Mouse (Mus musculus): ENCODE data around the gene Mnx1. TPM values are rescaled to one million over a fixed set of nuclear protein-coding genes. Genes with fewer than 3 reads are reported as not detected.
"Not testable (repeated sequence)": the region's sequence is repeated elsewhere in the genome, so short reads cannot be mapped to it uniquely, and the experiment has no call there.

Gene Mnx1
- polyA plus RNA-seq, 1 experiment from 2014 or later: not detected

GRCm38 (mm10) chr5:29470271-29470670 is 8.0 kb downstream of the Mnx1 start:
- Histone ChIP-seq H3K27ac (ENCODE audit: low read length) (no peak overlapping the region), H3K4me3 (ENCODE audit: low read length) (no peak overlapping the region), H3K4me1 (ENCODE audit: insufficient read depth, low read length) (peaks cover 9% of the 10 kb centered on the region), H3K4me2 (replicated peaks; ENCODE audit: low read depth, low read length) (no peak overlapping the region), H3K27me3 (ENCODE audit: insufficient read depth, low read length) (peaks cover 99% of the 10 kb centered on the region), H3K9me3 (ENCODE audit: low read length) (no peaks in the 10 kb centered on the region), H3K36me3 (ENCODE audit: insufficient read depth, low read length) (no peaks in the 10 kb centered on the region), H3K9ac (replicated peaks; ENCODE audit: low read length) (no peak overlapping the region)
- 12% methylated on average over 5 of the region's 5 CpGs for WGBS
- no peak for ATAC-seq (ENCODE audit: low FRiP score, low TSS enrichment)

GRCm38 (mm10) chr5:29469501-29469900 is 8.8 kb downstream of the Mnx1 start:
- Histone ChIP-seq H3K27me3 (ENCODE audit: insufficient read depth, low read length) (peaks cover 92% of the 10 kb centered on the region), H3K27ac (ENCODE audit: low read length) (no peak overlapping the region), H3K4me1 (ENCODE audit: insufficient read depth, low read length) (peaks cover 9% of the 10 kb centered on the region), H3K9ac (replicated peaks; ENCODE audit: low read length) (no peak overlapping the region), H3K36me3 (ENCODE audit: insufficient read depth, low read length) (no peaks in the 10 kb centered on the region), H3K4me2 (replicated peaks; ENCODE audit: low read depth, low read length) (no peak overlapping the region), H3K9me3 (ENCODE audit: low read length) (no peaks in the 10 kb centered on the region), H3K4me3 (ENCODE audit: low read length) (no peak overlapping the region)
- no peak for ATAC-seq (ENCODE audit: low FRiP score, low TSS enrichment)
- 12% methylated on average over 4 of the region's 4 CpGs for WGBS

- Histone ChIP-seq H3K4me3 (ENCODE audit: low read length) (peak overlapping the region; percentile 45), H3K4me1 (ENCODE audit: insufficient read depth, low read length) (peaks cover 9% of the 10 kb centered on the region), H3K36me3 (ENCODE audit: insufficient read depth, low read length) (no peaks in the 10 kb centered on the region), H3K9ac (replicated peaks; ENCODE audit: low read length) (0 out of 2 replicates have a peak overlapping the region, but pooled peaks have one; percentile 23), H3K27ac (ENCODE audit: low read length) (no peak overlapping the region), H3K4me2 (replicated peaks; ENCODE audit: low read depth, low read length) (peak overlapping the region; percentile 57), H3K27me3 (ENCODE audit: insufficient read depth, low read length) (peaks cover 83% of the 10 kb centered on the region), H3K9me3 (ENCODE audit: low read length) (0 out of 2 replicates have a peak, but pooled peaks cover 2% of the 10 kb centered on the region)
- under 1% methylated on average over 17 of the region's 17 CpGs for WGBS
- no peak for ATAC-seq (ENCODE audit: low FRiP score, low TSS enrichment)
These were observed 9.8 kb downstream of the Mnx1 start for GRCm38 (mm10) chr5:29468351-29469065.

- WGBS: 4% methylated on average over 63 of the region's 67 CpGs
- Histone ChIP-seq H3K36me3 (ENCODE audit: insufficient read depth, low read length) (no peaks in the 10 kb centered on the region), H3K9ac (replicated peaks; ENCODE audit: low read length) (0 out of 2 replicates have a peak overlapping the region, but pooled peaks have one; percentile 23), H3K4me3 (ENCODE audit: low read length) (peak overlapping the region; percentile 45), H3K4me2 (replicated peaks; ENCODE audit: low read depth, low read length) (peak overlapping the region; percentile 57), H3K27ac (ENCODE audit: low read length) (no peak overlapping the region), H3K4me1 (ENCODE audit: insufficient read depth, low read length) (peaks cover 9% of the 10 kb centered on the region), H3K9me3 (ENCODE audit: low read length) (0 out of 2 replicates have a peak, but pooled peaks cover 2% of the 10 kb centered on the region), H3K27me3 (ENCODE audit: insufficient read depth, low read length) (peaks cover 75% of the 10 kb centered on the region)
- ATAC-seq (ENCODE audit: low FRiP score, low TSS enrichment): peak; percentile 53
These were observed 10.6 kb downstream of the Mnx1 start for GRCm38 (mm10) chr5:29467489-29468350.

- no peak overlapping the region for H3K27ac ChIP-seq (ENCODE audit: low read length)
- H3K4me1 ChIP-seq (ENCODE audit: insufficient read depth, low read length): peaks cover 5% of the 10 kb centered on the region
- no peak for ATAC-seq (ENCODE audit: low FRiP score, low TSS enrichment)
- H3K4me2 ChIP-seq (replicated peaks; ENCODE audit: low read depth, low read length): no peak overlapping the region
- H3K36me3 ChIP-seq (ENCODE audit: insufficient read depth, low read length): no peaks in the 10 kb centered on the region
- no peak overlapping the region for H3K4me3 ChIP-seq (ENCODE audit: low read length)
- H3K27me3 ChIP-seq (ENCODE audit: insufficient read depth, low read length): peaks cover 29% of the 10 kb centered on the region
- H3K9me3 ChIP-seq (ENCODE audit: low read length): 0 out of 2 replicates have a peak, but pooled peaks cover 2% of the 10 kb centered on the region
- H3K9ac ChIP-seq (replicated peaks; ENCODE audit: low read length): no peak overlapping the region
- 40% methylated on average over 9 of the region's 9 CpGs for WGBS
These were observed 15.2 kb downstream of the Mnx1 start for GRCm38 (mm10) chr5:29462943-29463686.

GRCm38 (mm10) chr5:29456895-29457656 is 21.2 kb downstream of the Mnx1 start:
- Histone ChIP-seq H3K27ac (ENCODE audit: low read length) (no peak overlapping the region), H3K4me3 (ENCODE audit: low read length) (no peak overlapping the region), H3K27me3 (ENCODE audit: insufficient read depth, low read length) (no peaks in the 10 kb centered on the region), H3K36me3 (ENCODE audit: insufficient read depth, low read length) (0 out of 2 replicates have a peak, but pooled peaks cover 12% of the 10 kb centered on the region), H3K9ac (replicated peaks; ENCODE audit: low read length) (no peak overlapping the region), H3K4me1 (ENCODE audit: insufficient read depth, low read length) (no peaks in the 10 kb centered on the region), H3K4me2 (replicated peaks; ENCODE audit: low read depth, low read length) (no peak overlapping the region), H3K9me3 (ENCODE audit: low read length) (no peaks in the 10 kb centered on the region)
- no peak for ATAC-seq (ENCODE audit: low FRiP score, low TSS enrichment)
- 83% methylated on average over 5 of the region's 5 CpGs for WGBS

GRCm38 (mm10) chr5:29452352-29452751 is 25.9 kb downstream of the Mnx1 start:
- H3K36me3 ChIP-seq (ENCODE audit: insufficient read depth, low read length): peaks cover 44% of the 10 kb centered on the region
- no peak overlapping the region for H3K27ac ChIP-seq (ENCODE audit: low read length)
- 57% methylated on average over 4 of the region's 4 CpGs for WGBS

GRCm38 (mm10) chr5:29445275-29445674 is 33.0 kb downstream of the Mnx1 start:
- Histone ChIP-seq H3K27me3 (ENCODE audit: insufficient read depth, low read length) (no peaks in the 10 kb centered on the region), H3K9ac (replicated peaks; ENCODE audit: low read length) (no peak overlapping the region), H3K4me2 (replicated peaks; ENCODE audit: low read depth, low read length) (no peak overlapping the region), H3K4me1 (ENCODE audit: insufficient read depth, low read length) (no peaks in the 10 kb centered on the region), H3K9me3 (ENCODE audit: low read length) (no peaks in the 10 kb centered on the region), H3K4me3 (ENCODE audit: low read length) (no peak overlapping the region), H3K36me3 (ENCODE audit: insufficient read depth, low read length) (peaks cover 74% of the 10 kb centered on the region), H3K27ac (ENCODE audit: low read length) (no peak overlapping the region)
- no peak for ATAC-seq (ENCODE audit: low FRiP score, low TSS enrichment)
- WGBS: 97% methylated on average over 2 of the region's 2 CpGs

More at GRCm38 (mm10) chr5:29452352-29452751, 25.9 kb downstream of the Mnx1 start:
- H3K9ac ChIP-seq (replicated peaks; ENCODE audit: low read length): no peak overlapping the region
- ATAC-seq (ENCODE audit: low FRiP score, low TSS enrichment): no peak
- no peak overlapping the region for H3K4me2 ChIP-seq (replicated peaks; ENCODE audit: low read depth, low read length)
- no peaks in the 10 kb centered on the region for H3K27me3 ChIP-seq (ENCODE audit: insufficient read depth, low read length)
- no peak overlapping the region for H3K4me3 ChIP-seq (ENCODE audit: low read length)
- no peaks in the 10 kb centered on the region for H3K9me3 ChIP-seq (ENCODE audit: low read length)
- no peaks in the 10 kb centered on the region for H3K4me1 ChIP-seq (ENCODE audit: insufficient read depth, low read length)

GRCm38 (mm10) chr5:29436728-29437127 is 41.5 kb downstream of the Mnx1 start:
- Histone ChIP-seq H3K4me1 (ENCODE audit: insufficient read depth, low read length) (peaks cover 19% of the 10 kb centered on the region), H3K36me3 (ENCODE audit: insufficient read depth, low read length) (peaks cover 35% of the 10 kb centered on the region)
- not testable (repeated sequence) for H3K27ac ChIP-seq (ENCODE audit: low read length); ATAC-seq (ENCODE audit: low FRiP score, low TSS enrichment); H3K9ac ChIP-seq (replicated peaks; ENCODE audit: low read length); H3K9me3 ChIP-seq (ENCODE audit: low read length); H3K27me3 ChIP-seq (ENCODE audit: insufficient read depth, low read length); H3K4me2 ChIP-seq (replicated peaks; ENCODE audit: low read depth, low read length); H3K4me3 ChIP-seq (ENCODE audit: low read length)
- WGBS: 92% methylated on average over 6 of the region's 6 CpGs

Data from kidney, embryonic 16.5 days (tissue).